Mouse (Mus musculus): ENCODE data around the gene Tob2.

- TF ChIP-seq POLR2AphosphoS2 (IDR thresholded peaks at IDR 0.05; ENCODE audit: low read depth, low read length) (no peak), GABPA (IDR thresholded peaks at IDR 0.05; ENCODE audit: insufficient replicate concordance, low read depth, low read length) (no peak), CTCF (conservative IDR thresholded peaks at IDR 0.05 in 1 of 2, IDR thresholded peaks at IDR 0.05 in 1 of 2; ENCODE audit: low read depth in 2 of 2, low read length in 2 of 2) (no peak), USF1 (IDR thresholded peaks at IDR 0.05; ENCODE audit: low read depth, low read length) (no peak), HCFC1 (IDR thresholded peaks at IDR 0.05; ENCODE audit: low read depth, low read length) (no peak), MAX (IDR thresholded peaks at IDR 0.05; ENCODE audit: low read length) (no peak), POLR2A (IDR thresholded peaks at IDR 0.05; ENCODE audit: low read depth, low read length) (no peak), BHLHE40 (IDR thresholded peaks at IDR 0.05; ENCODE audit: low read depth, low read length) (no peak), CHD2 (IDR thresholded peaks at IDR 0.05; ENCODE audit: low read length) (no peak), ZC3H11A (IDR thresholded peaks at IDR 0.05; ENCODE audit: low read depth, low read length) (no peak), E2F4 (IDR thresholded peaks at IDR 0.05; ENCODE audit: insufficient replicate concordance, low read depth, low read length) (no peak)
Measured at GRCm38 (mm10) chr15:81803425-81803951, 55.1 kb downstream of the Tob2 start.

Measured in CH12.LX (cell line).